Mouse (Mus musculus) ES-E14 (cell line): ENCODE data around the gene Actr1a.

Source experiments
- HCFC1 ChIP-seq: IDR thresholded peaks from 2 replicates; pipeline ENCODE4 v1.6.1; 2012; ENCODE audit warnings: low read length, inconsistent platforms, borderline replicate concordance; ENCODE audit not compliant: insufficient read depth
- ZNF384 ChIP-seq: IDR thresholded peaks from 2 replicates; pipeline ENCODE4 v1.6.1; 2012; ENCODE audit warnings: low read depth, low read length, inconsistent platforms

GRCm38 (mm10) chr19:46363294-46364009 lies 32.1 kb downstream of the Actr1a start:
- no peak for TF ChIP-seq ZNF384
- TF ChIP-seq HCFC1 = no peak
